Mouse (Mus musculus) heart, embryonic 14.5 days (tissue): ENCODE results near the gene Ctdsp1. TPM values are rescaled to one million over a fixed set of nuclear protein-coding genes. Genes with fewer than 3 reads are reported as not detected.
A peak's percentile ranks its signal among the peaks of the same experiment; 100 is the strongest.

ENCODE experiments used
- ATAC-seq: fragments of 200-750 bp; cut with Nextera tagmentation; 2 replicates; pipeline ENCODE4 v1.8.0; 2017; ENCODE audit warnings: low read depth, moderate TSS enrichment; ENCODE audit not compliant: insufficient number of reproducible peaks, insufficient read depth, low FRiP score
- H3K27ac ChIP-seq, 2 experiments: fragments of 200-500 bp in 1 of 2; fragments of 300-500 bp in 1 of 2; sonication (generic) in 1 of 2; replicated peaks in 1 of 2; 2 replicates each; pipeline ENCODE4 v1.5.1; 2012 to 2014; ENCODE audit warnings: low read depth in 2 of 2, low read length in 2 of 2, control low read depth in 1 of 2, mild to moderate bottlenecking in 1 of 2, mixed read lengths in 1 of 2; ENCODE audit not compliant: control insufficient read depth in 1 of 2, insufficient read depth in 1 of 2
- H3K27me3 ChIP-seq: fragments of 300-500 bp; sonication (generic); 2 replicates; pipeline ENCODE4 v1.6.1; 2014; ENCODE audit warnings: mild to moderate bottlenecking, low read length, control low read depth; ENCODE audit not compliant: control insufficient read depth, insufficient read depth
- H3K36me3 ChIP-seq: fragments of 300-500 bp; sonication (generic); 2 replicates; pipeline ENCODE4 v1.6.1; 2014; ENCODE audit warnings: mild to moderate bottlenecking, control low read depth, low read length, mixed read lengths; ENCODE audit not compliant: control insufficient read depth, insufficient read depth
- H3K4me1 ChIP-seq, 2 experiments: fragments of 200-500 bp in 1 of 2; fragments of 300-500 bp in 1 of 2; sonication (generic) in 1 of 2; 2 replicates each; pipeline ENCODE4 v1.6.1; 2012 to 2014; ENCODE audit warnings: low read length in 2 of 2, control low read depth in 1 of 2, mixed read lengths in 1 of 2; ENCODE audit not compliant: control insufficient read depth in 2 of 2, insufficient read depth in 2 of 2
- H3K4me2 ChIP-seq: fragments of 300-500 bp; sonication (generic); 2 replicates; pipeline ENCODE4 v1.6.1; 2014; ENCODE audit warnings: mild to moderate bottlenecking, low read length
- H3K4me3 ChIP-seq, 2 experiments: fragments of 200-500 bp in 1 of 2; fragments of 300-500 bp in 1 of 2; sonication (generic) in 1 of 2; 2 replicates each; pipeline ENCODE4 v1.5.1; 2012 to 2014; ENCODE audit warnings: low read length in 2 of 2, mild to moderate bottlenecking in 2 of 2, control low read depth in 1 of 2, low read depth in 1 of 2, moderate library complexity in 1 of 2; ENCODE audit not compliant: control insufficient read depth in 1 of 2, insufficient read depth in 1 of 2
- H3K9ac ChIP-seq: fragments of 300-500 bp; sonication (generic); 2 replicates; pipeline ENCODE4 v1.6.1; 2014; ENCODE audit warnings: mild to moderate bottlenecking, low read length
- H3K9me3 ChIP-seq: fragments of 300-500 bp; sonication (generic); 2 replicates; pipeline ENCODE4 v1.6.1; 2016; ENCODE audit warnings: low read length, control low read depth; ENCODE audit not compliant: control insufficient read depth
- WGBS: fragments of 180-500 bp; shearing (Covaris S2); extraction: QIAGEN DNeasy Blood & Tissue Kit; methylation state at CpG from one replicate; pipeline ENCODE4 v1.1.7; 2014; 5-methylcytosine and 5-hydroxymethylcytosine counted together
- polyA plus RNA-seq: library from polyadenylated mRNA; unstranded; fragments of >200 nt; fragmentation: Nextera tagmentation; extraction: Ambion mirVana; gene quantifications from 2 replicates; pipeline ENCODE4 v1.2.1, GENCODE M21; 2014

Ctdsp1 gene
- polyA plus RNA-seq, 1 experiment from 2014 or later: 67.3 TPM

- Histone ChIP-seq H3K4me1 (peaks cover 14 to 18% of the 10 kb centered on the region in 2 experiments), H3K27me3 (no peaks in the 10 kb centered on the region), H3K9ac (no peak overlapping the region), H3K4me2 (no peak overlapping the region), H3K36me3 (no peaks in the 10 kb centered on the region), H3K9me3 (no peaks in the 10 kb centered on the region), H3K27ac (0 out of 4 replicates have a peak overlapping the region, but pooled peaks of 1 of the 2 experiments have one; percentile 0), H3K4me3 (no peak overlapping the region)
- 73% methylated on average over 17 of the region's 17 CpGs for WGBS
- no peak for ATAC-seq
These were observed 27.6 kb downstream of the Ctdsp1 start for GRCm38 (mm10) chr1:74418747-74419439.

GRCm38 (mm10) chr1:74419440-74419794 lies 28.1 kb downstream of the Ctdsp1 start:
- Histone ChIP-seq H3K9me3 (no peaks in the 10 kb centered on the region), H3K4me2 (no peak overlapping the region), H3K27ac (0 out of 4 replicates have a peak overlapping the region, but pooled peaks of 1 of the 2 experiments have one; percentile 0), H3K4me1 (peaks cover 14 to 18% of the 10 kb centered on the region in 2 experiments), H3K4me3 (no peak overlapping the region), H3K27me3 (no peaks in the 10 kb centered on the region), H3K9ac (no peak overlapping the region), H3K36me3 (no peaks in the 10 kb centered on the region)
- ATAC-seq: no peak
- WGBS: 41% methylated on average over 9 of the region's 9 CpGs

- 12% methylated on average over 8 of the region's 8 CpGs for WGBS
- Histone ChIP-seq H3K4me3 (no peak overlapping the region), H3K36me3 (no peaks in the 10 kb centered on the region), H3K27ac (no peak overlapping the region), H3K4me1 (peaks cover 17 to 18% of the 10 kb centered on the region in 2 experiments), H3K4me2 (peak overlapping the region; percentile 27; the same call in 1 of the 2 replicates), H3K9ac (no peak overlapping the region), H3K27me3 (no peaks in the 10 kb centered on the region), H3K9me3 (no peaks in the 10 kb centered on the region)
- ATAC-seq: no peak
These were observed 31.8 kb downstream of the Ctdsp1 start for GRCm38 (mm10) chr1:74423147-74423546.

GRCm38 (mm10) chr1:74425845-74426244 lies 34.5 kb downstream of the Ctdsp1 start:
- Histone ChIP-seq H3K9me3 (no peaks in the 10 kb centered on the region), H3K9ac (no peak overlapping the region)

GRCm38 (mm10) chr1:74433220-74433619 lies 41.9 kb downstream of the Ctdsp1 start:
- H3K9ac ChIP-seq: no peak overlapping the region

More at GRCm38 (mm10) chr1:74425845-74426244, 34.5 kb downstream of the Ctdsp1 start:
- H3K27me3 ChIP-seq: no peaks in the 10 kb centered on the region
- H3K4me3 ChIP-seq: no peak overlapping the region
- ATAC-seq: no peak
- WGBS: 56% methylated on average over 7 of the region's 7 CpGs
- no peaks in the 10 kb centered on the region for H3K36me3 ChIP-seq
- no peak overlapping the region for H3K27ac ChIP-seq
- H3K4me2 ChIP-seq: no peak overlapping the region
- H3K4me1 ChIP-seq: peaks cover 10 to 11% of the 10 kb centered on the region in 2 experiments

GRCm38 (mm10) chr1:74434596-74434995 lies 43.3 kb downstream of the Ctdsp1 start:
- peaks cover 53% of the 10 kb centered on the region for H3K36me3 ChIP-seq
- no peak overlapping the region for H3K4me2 ChIP-seq
- no peak overlapping the region; a peak in 1 of 4 replicates for H3K27ac ChIP-seq
- no peak overlapping the region for H3K4me3 ChIP-seq
- 69% methylated on average over 5 of the region's 5 CpGs for WGBS
- H3K4me1 ChIP-seq: peaks cover 8 to 11% of the 10 kb centered on the region in 2 experiments
- ATAC-seq: no peak
- no peaks in the 10 kb centered on the region for H3K9me3 ChIP-seq
- no peaks in the 10 kb centered on the region for H3K27me3 ChIP-seq
- H3K9ac ChIP-seq: no peak overlapping the region

More at GRCm38 (mm10) chr1:74433220-74433619, 41.9 kb downstream of the Ctdsp1 start:
- Histone ChIP-seq H3K27ac (no peak overlapping the region), H3K4me1 (peaks cover 5 to 8% of the 10 kb centered on the region in 2 experiments), H3K4me2 (no peak overlapping the region), H3K36me3 (peaks cover 39% of the 10 kb centered on the region), H3K27me3 (no peaks in the 10 kb centered on the region), H3K4me3 (no peak overlapping the region), H3K9me3 (no peaks in the 10 kb centered on the region)
- WGBS: 51% methylated on average over 6 of the region's 6 CpGs
- ATAC-seq: no peak

GRCm38 (mm10) chr1:74435563-74435962 lies 44.3 kb downstream of the Ctdsp1 start:
- Histone ChIP-seq H3K27ac (no peak overlapping the region), H3K36me3 (peaks cover 63% of the 10 kb centered on the region), H3K9ac (no peak overlapping the region), H3K9me3 (no peaks in the 10 kb centered on the region), H3K27me3 (no peaks in the 10 kb centered on the region), H3K4me1 (peaks cover 8 to 11% of the 10 kb centered on the region in 2 experiments), H3K4me2 (no peak overlapping the region), H3K4me3 (no peak overlapping the region)
- ATAC-seq: no peak
- 78% methylated on average over 6 of the region's 6 CpGs for WGBS
